Mouse (Mus musculus) liver, adult 2 months (tissue): ENCODE results near the gene Dpysl5.

Experiments used
- CTCF ChIP-seq: fragments of 200-500 bp; IDR thresholded peaks from 2 replicates; pipeline ENCODE4 v1.5.1; 2011; ENCODE audit warnings: low read depth, low read length, control low read depth
- POLR2A ChIP-seq: fragments of 200-500 bp; IDR thresholded peaks from 2 replicates; pipeline ENCODE4 v1.6.1; 2011; ENCODE audit warnings: low read length, control low read depth; ENCODE audit not compliant: insufficient read depth; ENCODE audit errors: extremely low read depth

GRCm38 (mm10) chr5:30678722-30679296 lies 32.6 kb upstream of the Dpysl5 start:
- no peak for TF ChIP-seq CTCF
- TF ChIP-seq POLR2A, result no peak
